Mouse (Mus musculus): ENCODE results near the gene Glis3.

DNA sequence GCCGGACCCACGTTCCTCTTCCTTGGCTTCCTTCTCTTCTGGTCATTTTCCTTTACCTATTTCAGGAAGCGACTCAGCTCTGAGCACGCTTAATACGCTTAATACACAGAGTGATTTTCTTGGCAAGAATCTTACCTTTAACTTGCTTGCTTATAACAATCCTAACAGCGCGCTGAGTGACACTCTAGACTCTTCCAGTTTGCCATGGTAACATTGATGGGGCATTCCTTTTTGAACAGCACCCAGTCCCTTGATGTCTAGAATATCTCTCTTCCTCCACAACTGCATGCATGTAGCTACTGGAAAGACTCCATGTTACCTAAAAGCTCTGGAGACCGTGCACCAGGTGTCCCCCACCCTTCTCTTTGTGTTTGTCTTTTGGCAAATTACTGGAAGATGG is 225.5 kb downstream of the Glis3 start:
- TF ChIP-seq GATA1 (IDR thresholded peaks at IDR 0.05; ENCODE audit: low read length) (no peak), TAL1 (IDR thresholded peaks at IDR 0.05; ENCODE audit: low read length) (no peak)
